Mouse (Mus musculus) erythroblast, embryonic 14.5 days (primary cell): ENCODE data around the gene Cfap61. TPM values are rescaled to one million over a fixed set of nuclear protein-coding genes. Genes with fewer than 3 reads are reported as not detected.

Experiments used
- H3K27me3 ChIP-seq: 2 replicates; pipeline ENCODE4 v1.6.1; 2012; ENCODE audit warnings: inconsistent platforms; ENCODE audit not compliant: control insufficient read depth
- H3K36me3 ChIP-seq: 2 replicates; pipeline ENCODE4 v1.6.1; 2012; ENCODE audit warnings: mild to moderate bottlenecking, inconsistent platforms; ENCODE audit not compliant: control insufficient read depth
- H3K4me1 ChIP-seq: 2 replicates; pipeline ENCODE4 v1.6.1; 2012; ENCODE audit warnings: inconsistent platforms; ENCODE audit not compliant: control insufficient read depth
- H3K4me3 ChIP-seq: replicated peaks from 2 replicates; pipeline ENCODE3; 2012; ENCODE audit warnings: moderate library complexity, mild to moderate bottlenecking, inconsistent platforms
- H3K9me3 ChIP-seq: 2 replicates; pipeline ENCODE4 v1.6.1; 2012; ENCODE audit warnings: low read length, inconsistent platforms, mixed read lengths; ENCODE audit not compliant: control insufficient read depth
- GATA1 ChIP-seq: IDR thresholded peaks from 2 replicates; pipeline ENCODE4 v1.6.1; 2012; ENCODE audit warnings: low read length, inconsistent platforms, mixed read lengths
- TAL1 ChIP-seq: IDR thresholded peaks from 3 replicates; pipeline ENCODE4 v1.6.1; 2012; ENCODE audit warnings: low read length, inconsistent platforms, mixed read lengths
- polyA plus RNA-seq: library from polyadenylated mRNA; stranded (reverse); fragments of >175 nt; gene quantifications from 2 replicates; pipeline ENCODE4 v1.2.3, GENCODE M21; 2012

Cfap61 gene
- polyA plus RNA-seq, 1 experiment: not detected

DNA sequence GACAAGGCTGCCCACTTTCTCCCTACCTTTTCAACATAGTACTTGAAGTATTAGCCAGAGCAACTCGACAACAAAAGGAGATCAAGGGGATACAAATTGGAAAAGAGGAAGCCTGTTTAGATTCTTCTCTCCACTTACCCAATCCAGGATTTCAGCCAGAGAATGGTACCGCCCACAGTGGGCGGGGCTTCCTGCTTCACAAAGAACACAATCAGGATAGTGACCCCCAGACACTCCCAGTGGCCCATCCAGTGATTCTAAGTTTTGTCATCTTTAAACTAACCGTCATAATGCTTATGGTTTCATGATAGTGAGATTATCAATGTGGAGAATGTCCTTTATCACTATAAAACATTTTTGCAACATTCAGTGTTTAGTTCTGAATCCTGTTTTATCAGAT is 61.9 kb downstream of the Cfap61 start:
- Histone ChIP-seq H3K4me1 (no peaks in the 10 kb centered on the region), H3K9me3 (no peaks in the 10 kb centered on the region), H3K27me3 (no peaks in the 10 kb centered on the region), H3K4me3 (no peak overlapping the region), H3K36me3 (no peaks in the 10 kb centered on the region)
- TF ChIP-seq TAL1: no peak
- TF ChIP-seq GATA1: no peak

DNA sequence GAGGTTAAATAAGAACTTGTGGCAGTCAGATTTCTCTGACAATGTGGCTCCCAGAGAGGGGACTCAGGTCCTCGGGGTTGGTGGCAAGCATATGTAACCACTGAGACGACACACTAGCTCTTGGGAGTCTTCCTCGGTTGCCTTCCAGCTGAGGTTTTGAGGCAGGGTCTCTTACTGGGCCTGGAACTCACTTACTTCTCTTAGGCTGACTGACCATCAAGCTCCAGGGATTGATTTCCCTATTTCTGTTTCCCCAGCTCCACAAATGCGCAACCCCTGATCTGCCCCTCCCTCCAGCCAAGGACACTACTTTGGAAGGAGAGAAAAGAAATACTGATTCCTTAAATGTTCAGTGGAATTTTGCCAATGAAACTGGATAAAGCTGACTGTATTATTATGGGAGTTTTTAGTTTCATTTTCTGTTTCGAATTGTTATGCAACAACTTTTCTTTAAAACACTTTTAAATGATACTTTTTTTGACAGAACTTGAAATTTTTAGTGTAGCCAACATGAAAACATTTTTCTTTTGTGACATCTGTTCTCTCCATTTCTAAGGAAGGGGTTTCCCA is 63.5 kb downstream of the Cfap61 start:
- no peaks in the 10 kb centered on the region for H3K9me3 ChIP-seq
- H3K36me3 ChIP-seq: no peaks in the 10 kb centered on the region
- TF ChIP-seq TAL1: no peak
- no peak for TF ChIP-seq GATA1
- no peaks in the 10 kb centered on the region for H3K27me3 ChIP-seq
- H3K4me1 ChIP-seq: no peaks in the 10 kb centered on the region
- no peak overlapping the region for H3K4me3 ChIP-seq

DNA sequence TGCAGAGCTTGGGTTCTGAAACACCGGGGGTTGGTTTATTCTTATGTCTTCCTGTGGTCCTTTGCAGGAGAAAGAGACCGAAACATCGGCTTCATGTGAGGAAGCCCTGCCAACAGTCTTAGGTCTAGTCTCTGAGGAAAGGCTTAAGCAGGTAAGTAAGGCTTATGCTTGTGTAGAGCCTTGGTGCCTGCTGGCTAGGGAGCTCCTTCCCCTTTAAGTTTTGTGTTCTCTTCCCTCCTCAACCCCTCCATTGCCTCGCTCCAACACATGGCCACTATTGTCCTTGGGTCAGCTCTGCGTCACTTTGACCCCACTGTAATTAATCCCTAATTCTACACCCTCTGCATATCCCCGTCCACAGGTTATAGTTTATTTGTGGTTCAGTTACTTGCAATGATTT is 74.2 kb downstream of the Cfap61 start:
- H3K4me3 ChIP-seq: no peak overlapping the region
- no peaks in the 10 kb centered on the region for H3K4me1 ChIP-seq
- H3K27me3 ChIP-seq: no peaks in the 10 kb centered on the region
- H3K36me3 ChIP-seq: no peaks in the 10 kb centered on the region
- TF ChIP-seq TAL1 (no peak), GATA1 (no peak)
- no peaks in the 10 kb centered on the region for H3K9me3 ChIP-seq

DNA sequence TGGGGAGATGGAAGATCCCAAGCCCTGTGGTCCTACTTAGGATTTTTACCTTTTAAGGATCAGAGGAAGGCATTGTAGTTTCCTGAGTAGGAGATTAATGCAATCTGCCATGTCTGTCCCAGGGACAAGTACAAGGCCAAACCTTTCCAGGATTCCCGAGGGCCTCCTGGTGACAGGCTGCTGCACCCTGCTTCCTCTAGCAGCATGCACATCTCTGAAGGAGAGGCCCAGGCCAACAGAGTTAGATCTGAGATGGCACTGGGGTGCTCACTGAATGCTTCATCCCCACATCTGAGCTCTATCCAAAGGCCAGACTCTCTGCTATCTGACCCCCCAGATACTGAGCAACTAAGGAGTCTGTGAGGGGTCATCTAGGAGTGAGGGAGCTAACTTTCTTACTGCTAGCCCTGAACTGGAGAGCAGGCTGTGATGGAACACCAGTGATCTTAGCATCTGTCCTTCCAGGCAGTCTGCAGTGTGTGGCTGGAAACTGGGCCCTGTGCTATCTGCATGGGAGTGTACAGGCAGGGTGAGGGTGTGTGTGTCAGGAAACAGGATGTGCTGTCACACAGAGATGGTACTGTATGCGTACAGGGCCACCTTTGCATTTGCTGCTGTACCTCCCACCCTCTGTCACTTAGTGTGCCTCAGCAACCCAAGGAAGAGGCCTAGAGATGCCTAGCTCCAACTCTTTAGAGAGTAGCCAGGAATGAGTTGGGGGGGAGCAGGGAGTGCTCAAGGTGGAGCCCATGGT is 75.2 kb downstream of the Cfap61 start:
- no peak for TF ChIP-seq TAL1
- TF ChIP-seq GATA1: no peak
- H3K4me3 ChIP-seq: no peak overlapping the region

DNA sequence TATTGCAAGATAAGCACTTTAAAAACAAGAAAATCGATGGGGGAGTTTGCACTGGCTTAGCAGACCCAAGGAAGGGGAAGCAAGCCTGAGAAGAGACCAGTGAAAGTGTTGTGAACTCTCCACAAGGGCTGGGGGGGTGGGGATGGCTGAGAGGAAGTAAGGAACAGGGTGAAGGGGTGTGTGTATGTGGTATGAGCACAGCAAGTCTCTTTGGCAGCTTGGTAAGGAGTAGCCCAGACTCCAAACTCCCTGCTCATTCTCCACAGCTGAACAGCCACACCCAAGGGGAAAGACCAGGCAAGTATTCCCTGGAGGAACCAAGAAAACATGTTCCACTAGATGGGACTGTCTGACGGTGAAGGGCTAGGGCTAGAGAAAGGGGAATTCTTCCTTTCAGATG is 76.2 kb downstream of the Cfap61 start:
- no peaks in the 10 kb centered on the region for H3K27me3 ChIP-seq

More for the DNA sequence above, 75.2 kb downstream of the Cfap61 start:
- H3K4me1 ChIP-seq: no peaks in the 10 kb centered on the region
- no peaks in the 10 kb centered on the region for H3K27me3 ChIP-seq
- H3K9me3 ChIP-seq: no peaks in the 10 kb centered on the region
- no peaks in the 10 kb centered on the region for H3K36me3 ChIP-seq

DNA sequence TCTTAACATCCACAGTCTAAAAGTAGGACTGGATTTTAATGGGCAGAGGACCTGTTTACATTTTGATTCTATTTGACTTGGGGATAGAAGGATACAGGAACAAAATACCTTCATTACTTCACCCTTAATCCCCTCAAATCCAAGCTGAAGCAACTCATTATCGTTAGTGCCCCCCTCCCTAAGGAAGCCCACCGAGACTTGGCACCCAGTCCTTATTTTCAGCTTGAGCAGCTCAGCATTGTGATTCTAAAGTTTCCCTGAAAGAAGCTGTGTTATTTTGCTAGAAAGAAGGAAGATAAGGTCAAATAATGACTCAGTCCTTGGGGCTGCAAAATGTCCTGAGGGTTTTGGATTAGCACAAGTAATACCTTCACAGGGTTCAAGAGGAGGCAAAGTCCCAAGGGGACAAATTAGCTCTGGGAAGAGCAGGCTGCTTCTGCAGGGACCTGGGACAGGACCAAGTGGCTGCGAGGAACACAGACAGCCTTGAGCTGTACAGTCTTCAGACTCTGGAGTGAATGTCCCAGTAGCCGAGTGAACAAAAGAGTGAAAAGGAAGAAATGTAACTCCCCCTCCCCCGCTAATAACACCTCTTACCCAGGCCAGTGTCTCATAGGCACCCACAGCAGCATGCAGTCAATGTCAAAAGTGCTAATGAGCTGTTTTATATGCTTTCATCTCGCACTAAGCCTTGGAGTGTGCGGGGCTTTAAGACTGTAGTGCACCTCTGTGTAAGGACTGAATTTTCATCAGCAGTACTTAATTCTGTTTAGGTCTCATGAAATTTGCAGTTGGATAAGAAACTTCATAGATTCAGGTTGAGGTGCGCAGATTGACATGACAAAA is 81.0 kb downstream of the Cfap61 start:
- no peaks in the 10 kb centered on the region for H3K9me3 ChIP-seq
- H3K4me3 ChIP-seq: no peak overlapping the region
- H3K4me1 ChIP-seq: no peaks in the 10 kb centered on the region
- TF ChIP-seq TAL1 (no peak), GATA1 (no peak)
- no peaks in the 10 kb centered on the region for H3K27me3 ChIP-seq
- H3K36me3 ChIP-seq: no peaks in the 10 kb centered on the region

More for the DNA sequence above, 76.2 kb downstream of the Cfap61 start:
- H3K36me3 ChIP-seq: no peaks in the 10 kb centered on the region
- H3K4me1 ChIP-seq: no peaks in the 10 kb centered on the region
- TF ChIP-seq GATA1 (no peak), TAL1 (no peak)
- H3K9me3 ChIP-seq: no peaks in the 10 kb centered on the region
- no peak overlapping the region for H3K4me3 ChIP-seq

DNA sequence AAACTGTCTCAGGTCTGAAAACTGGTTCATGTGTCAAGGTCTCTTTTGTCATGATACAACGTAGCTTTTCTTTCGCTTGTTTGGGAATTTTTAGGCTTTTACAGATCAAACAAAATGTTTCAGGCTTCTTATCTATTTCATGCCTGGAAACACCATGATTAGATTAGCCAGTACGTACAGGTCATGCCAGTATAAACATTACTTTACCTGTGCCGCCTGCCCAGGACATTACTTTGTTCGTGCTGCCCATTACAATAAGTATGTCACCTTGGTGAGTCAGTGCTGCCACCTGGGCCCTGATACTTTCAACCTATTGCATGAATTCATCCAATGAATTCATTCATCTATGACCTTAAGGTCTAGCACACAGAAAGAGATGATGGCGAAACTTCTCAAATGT is 88.3 kb downstream of the Cfap61 start:
- Histone ChIP-seq H3K27me3 (no peaks in the 10 kb centered on the region), H3K4me3 (no peak overlapping the region), H3K36me3 (no peaks in the 10 kb centered on the region), H3K9me3 (no peaks in the 10 kb centered on the region), H3K4me1 (no peaks in the 10 kb centered on the region)
- TF ChIP-seq TAL1 (no peak), GATA1 (no peak)

DNA sequence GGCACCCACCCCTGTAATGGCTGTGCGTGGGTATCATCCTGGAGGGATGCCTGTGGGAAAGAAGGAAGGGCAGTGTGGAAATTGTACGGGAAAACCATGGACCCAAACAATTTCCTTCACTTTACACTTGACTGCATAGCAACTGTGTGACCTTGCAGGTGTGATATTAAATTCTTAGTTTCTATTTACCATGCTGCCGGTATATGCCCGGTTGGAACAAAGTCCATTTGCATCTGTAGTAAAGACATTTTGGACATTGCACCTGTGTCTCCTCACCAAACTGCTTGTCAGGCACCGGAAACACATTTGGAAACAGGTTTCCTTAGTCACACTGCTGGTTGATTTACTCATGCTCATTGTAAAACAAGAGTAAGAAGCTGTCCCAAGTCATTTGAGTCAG is 109.1 kb downstream of the Cfap61 start:
- no peaks in the 10 kb centered on the region for H3K9me3 ChIP-seq
- no peaks in the 10 kb centered on the region for H3K27me3 ChIP-seq
- H3K4me3 ChIP-seq: no peak overlapping the region
- H3K4me1 ChIP-seq: no peaks in the 10 kb centered on the region
- no peaks in the 10 kb centered on the region for H3K36me3 ChIP-seq
- TF ChIP-seq TAL1 (no peak), GATA1 (no peak)
